Mouse (Mus musculus) lung, adult 2 months (tissue): Measurements from ENCODE around the gene Sema4c.

Experiments used
- CTCF ChIP-seq: fragments of 200-500 bp; IDR thresholded peaks from 2 replicates; pipeline ENCODE4 v1.5.1; 2011; ENCODE audit warnings: mild to moderate bottlenecking, low read length, control low read depth; ENCODE audit not compliant: insufficient read depth
- POLR2A ChIP-seq: fragments of 200-500 bp; IDR thresholded peaks from 2 replicates; pipeline ENCODE4 v1.6.1; 2011; ENCODE audit warnings: low read depth, mild to moderate bottlenecking, control low read depth, low read length, borderline replicate concordance; ENCODE audit errors: extremely low read depth

DNA sequence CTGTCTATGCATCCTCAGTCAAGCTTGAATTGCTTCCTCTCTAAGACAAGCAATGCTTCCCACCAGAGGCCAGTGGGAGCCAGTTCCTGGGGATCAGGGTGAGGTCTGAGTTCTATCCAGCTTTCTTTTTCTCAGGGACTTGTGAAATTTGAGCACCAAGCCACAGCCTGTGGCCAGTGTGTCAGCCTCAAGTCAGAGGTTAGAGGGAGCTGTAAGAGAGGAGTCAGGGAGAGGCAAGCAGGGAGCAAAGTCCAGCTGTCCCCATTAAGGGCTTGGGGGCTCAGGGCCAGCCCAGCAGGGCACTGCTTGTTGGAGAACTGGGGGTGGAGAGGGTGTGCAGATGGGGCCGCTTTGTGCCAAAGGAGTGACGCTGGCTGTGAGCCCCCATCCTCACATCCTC, 5.0 kb upstream of the Sema4c start:
- TF ChIP-seq POLR2A (no peak), CTCF (no peak)
